Comparison of ENCODE assay signal across 8 mouse cellular contexts in the genomic region with DNA sequence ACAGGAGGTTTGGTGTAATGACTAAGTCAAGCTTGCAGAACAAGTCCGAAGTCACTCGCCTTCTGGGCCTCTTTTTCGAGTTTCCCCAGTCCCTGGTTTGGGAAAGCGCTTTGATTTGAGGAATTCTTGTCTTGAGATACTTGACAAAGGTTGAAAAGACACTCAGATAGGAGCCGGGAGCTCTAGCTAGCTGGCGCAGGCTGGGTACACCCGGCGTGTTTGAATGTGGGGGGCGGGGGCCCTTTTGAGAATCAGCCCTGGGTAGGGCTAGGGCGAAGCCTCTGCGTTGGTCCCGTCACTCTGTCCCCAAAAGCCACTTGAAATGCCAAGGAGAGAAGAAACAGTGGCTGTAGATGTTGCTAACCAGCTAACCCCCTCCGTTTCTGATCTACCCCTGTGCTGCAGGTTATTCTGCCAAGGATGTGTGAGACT.
DNase-seq lines count a peak whose midpoint lies in the region; ATAC-seq and TF ChIP-seq lines count a peak whose summit lies in the region.

No protein-coding gene starts in this region.

- H3K4me2 ChIP-seq in limb, embryonic 11.5 days (ENCODE audit: low read depth, severe bottlenecking): peak overlapping the region; percentile 88

- H3K27ac ChIP-seq in left cerebral cortex, adult 2 months: peak overlapping the region; percentile 93
- peak overlapping the region; percentile 74; the same call in 1 of the 2 replicates for H3K27ac ChIP-seq in forebrain, embryonic 10.5 days
- H3K27ac ChIP-seq in limb, embryonic 11.5 days (replicated peaks; ENCODE audit: low read depth, low read length): no peak overlapping the region

- H3K4me1 ChIP-seq in forebrain, embryonic 10.5 days: peaks cover 47% of the 10 kb centered on the region
- H3K4me1 ChIP-seq in limb, embryonic 11.5 days (ENCODE audit: control insufficient read depth, insufficient read depth, low read length): 0 out of 2 replicates have a peak, but pooled peaks cover 6% of the 10 kb centered on the region

- DNase-seq in left cerebral cortex, adult 2 months (ENCODE audit: extremely low spot score in 1 of 2, low spot score in 2 of 2): peak in 1 of 2 experiments; percentile 32
- no peak for DNase-seq in left cerebral cortex, adult 8-10 months (ENCODE audit: low spot score in 2 of 2)
- DNase-seq in forebrain, embryonic 10.5 days (ENCODE audit: extremely low spot score, low spot score): peak; percentile 28
- DNase-seq in limb, embryonic 11.5 days (ENCODE audit: low spot score): no peak
- peak; percentile 39 for DNase-seq in right cerebral cortex, postnatal 14 days
- no peak for DNase-seq in cerebellum, adult 11-12 months
- no peak for DNase-seq in left cerebral cortex, adult 11 months (ENCODE audit: low spot score)

- WGBS in forebrain, embryonic 10.5 days: under 1% methylated on average over 13 of the region's 13 CpGs
- under 1% methylated on average over 13 of the region's 13 CpGs for WGBS in limb, embryonic 11.5 days

- H3K9ac ChIP-seq in limb, embryonic 11.5 days (ENCODE audit: low read length): no peak overlapping the region

- TF ChIP-seq CTCF in left cerebral cortex, adult 2 months (IDR thresholded peaks at IDR 0.05): no peak

- H3K4me3 ChIP-seq in left cerebral cortex, adult 2 months: peak overlapping the region; percentile 88
- H3K4me3 ChIP-seq in forebrain, embryonic 10.5 days: peak overlapping the region; percentile 71
- H3K4me3 ChIP-seq in limb, embryonic 11.5 days (ENCODE audit: low read depth, low read length): peak overlapping the region; percentile 52

- peaks cover 93% of the 10 kb centered on the region for H3K27me3 ChIP-seq in forebrain, embryonic 10.5 days (ENCODE audit: poor library complexity, severe bottlenecking)
- H3K27me3 ChIP-seq in limb, embryonic 11.5 days (ENCODE audit: control insufficient read depth, insufficient read depth, low read length): peaks cover 65% of the 10 kb centered on the region

- intact Hi-C loops in left cerebral cortex, adult 2 months (cut with DNase I): loop anchor here (1.0 to 5.0 kb wide), 4 partner anchors 36 to 154 kb away; no protein-coding TSS in a partner anchor

- no peaks in the 10 kb centered on the region for H3K9me3 ChIP-seq in forebrain, embryonic 10.5 days
- no peaks in the 10 kb centered on the region for H3K9me3 ChIP-seq in limb, embryonic 11.5 days (ENCODE audit: control insufficient read depth, low read length)

- no peak for ATAC-seq in limb, embryonic 11.5 days (ENCODE audit: insufficient number of reproducible peaks, low FRiP score, low TSS enrichment, low read depth)
- no peak for ATAC-seq in activated CD4-positive, CD25-positive, alpha-beta regulatory T cell, adult 4 months

- no peaks in the 10 kb centered on the region for H3K36me3 ChIP-seq in forebrain, embryonic 10.5 days (replicated peaks)
- no peaks in the 10 kb centered on the region for H3K36me3 ChIP-seq in limb, embryonic 11.5 days (ENCODE audit: control insufficient read depth, insufficient read depth, low read length)

Comparison
In these comparisons a context has a peak if more than half of its experiments do, and no peak if none do; other contexts are left out.
1. DNase-seq: peak in forebrain, embryonic 10.5 days (single experiment) and right cerebral cortex, postnatal 14 days (single experiment); none in left cerebral cortex, adult 8-10 months (0 of 2), limb, embryonic 11.5 days (single experiment), cerebellum, adult 11-12 months (single experiment) and left cerebral cortex, adult 11 months (single experiment).
2. Peak in every context shown above with its lines, with median percentiles within 50 percentile points of each other: H3K4me3 ChIP-seq.